Mouse (Mus musculus): ENCODE data around the gene Nrde2. TPM values are rescaled to one million over a fixed set of nuclear protein-coding genes. Genes with fewer than 3 reads are reported as not detected.
A peak's percentile ranks its signal among the peaks of the same experiment; 100 is the strongest.

Nrde2 gene
- 9.5 and 10.8 TPM in 2 replicates for polyA plus RNA-seq (2016; fragmentation: Nextera tagmentation; extraction: Ambion mirVana)

DNA sequence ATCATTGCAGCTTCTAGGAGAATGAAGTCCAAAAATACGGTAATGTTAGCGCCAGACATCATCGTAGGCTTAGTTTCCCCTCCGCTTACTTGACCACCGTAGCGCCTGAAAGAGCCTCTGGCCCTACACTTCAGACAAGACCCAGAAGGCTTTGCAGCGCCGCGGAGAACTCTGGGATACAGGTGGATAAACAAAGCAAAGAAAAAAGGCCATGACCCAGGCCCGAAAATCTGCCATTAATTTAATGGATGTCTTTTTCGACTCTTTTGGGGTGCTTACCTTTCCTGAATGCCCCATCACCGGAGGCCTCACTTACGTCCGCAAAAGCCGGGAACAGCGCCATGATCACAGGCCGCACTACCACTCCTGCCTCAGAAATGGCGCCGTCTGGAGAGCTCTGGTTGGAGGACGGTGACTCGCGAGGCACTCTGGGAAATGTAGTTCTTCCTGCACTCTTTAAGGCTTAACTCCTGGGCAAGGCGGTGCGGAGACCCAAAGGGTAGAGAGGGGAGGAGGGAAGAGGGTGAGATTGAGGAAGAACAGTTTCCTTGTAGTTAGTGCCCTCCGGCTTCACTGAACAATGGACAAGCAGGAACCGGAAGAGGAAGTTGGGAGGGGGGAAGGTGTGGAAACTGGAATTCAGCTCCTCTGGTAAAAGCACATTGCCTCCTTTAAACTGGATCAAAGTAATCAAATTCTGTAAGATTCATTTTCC lies at the start of gene Nrde2:
Gene Nrde2 (minus strand): TSS at position 393 of the 715 bp plus-strand sequence.
- Histone ChIP-seq H3K27me3 (replicated peaks) (no peaks in the 10 kb centered on the region), H3K36me3 (peaks cover 8% of the 10 kb centered on the region), H3K9ac (peak within 1 kb of the TSS; percentile 63), H3K4me1 (replicated peaks) (peaks cover 3% of the 10 kb centered on the region), H3K27ac (ENCODE audit: poor library complexity, severe bottlenecking) (peak within 1 kb of the TSS; percentile 60), H3K4me2 (peak within 1 kb of the TSS; percentile 68), H3K9me3 (replicated peaks) (no peaks in the 10 kb centered on the region), H3K4me3 (peak within 1 kb of the TSS; percentile 65)
- peak; percentile 99 for ATAC-seq (ENCODE audit: insufficient number of reproducible peaks, low FRiP score)
- WGBS = under 1% methylated on average over 26 of the region's 26 CpGs

DNA sequence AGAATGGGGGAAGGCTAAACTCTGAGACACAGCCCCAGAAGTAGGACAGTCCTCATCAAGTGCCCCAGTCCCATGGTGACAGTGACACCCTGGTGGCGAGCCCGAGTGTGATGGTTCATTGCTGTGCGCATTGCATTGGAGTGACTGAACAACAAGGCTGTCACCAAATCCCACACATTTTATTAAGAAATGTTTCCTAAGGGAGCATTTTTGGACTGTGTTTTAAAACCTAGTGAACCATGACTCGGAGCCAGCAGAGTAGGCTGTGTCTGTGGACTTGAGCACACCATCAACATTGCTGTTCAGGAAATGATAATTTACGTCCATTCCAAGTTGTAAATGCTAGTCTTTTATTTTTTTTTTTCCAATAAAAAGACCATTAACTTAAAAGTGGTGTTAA lies 47.5 kb upstream of the Nrde2 start:
- Histone ChIP-seq H3K27me3 (replicated peaks) (no peaks in the 10 kb centered on the region), H3K4me2 (no peak overlapping the region), H3K4me3 (no peak overlapping the region), H3K9me3 (replicated peaks) (no peaks in the 10 kb centered on the region), H3K9ac (no peak overlapping the region), H3K4me1 (replicated peaks) (peaks cover 32% of the 10 kb centered on the region), H3K27ac (ENCODE audit: poor library complexity, severe bottlenecking) (no peak overlapping the region), H3K36me3 (peaks cover 74% of the 10 kb centered on the region)
- ATAC-seq (ENCODE audit: insufficient number of reproducible peaks, low FRiP score) = no peak
- 88% methylated on average over 5 of the region's 5 CpGs for WGBS

- Histone ChIP-seq H3K9me3 (replicated peaks) (no peaks in the 10 kb centered on the region), H3K4me3 (no peak overlapping the region), H3K9ac (no peak overlapping the region), H3K4me2 (no peak overlapping the region), H3K27ac (ENCODE audit: poor library complexity, severe bottlenecking) (no peak overlapping the region), H3K36me3 (peaks cover 74% of the 10 kb centered on the region), H3K4me1 (replicated peaks) (peaks cover 35% of the 10 kb centered on the region), H3K27me3 (replicated peaks) (no peaks in the 10 kb centered on the region)
- no peak for ATAC-seq (ENCODE audit: insufficient number of reproducible peaks, low FRiP score)
- WGBS = 92% methylated on average over 3 of the region's 3 CpGs
These were observed 47.1 kb upstream of the Nrde2 start for GRCm38 (mm10) chr12:100206521-100206920.

GRCm38 (mm10) chr12:100205156-100205555 lies 45.7 kb upstream of the Nrde2 start:
- WGBS = 92% methylated on average over 8 of the region's 8 CpGs

DNA sequence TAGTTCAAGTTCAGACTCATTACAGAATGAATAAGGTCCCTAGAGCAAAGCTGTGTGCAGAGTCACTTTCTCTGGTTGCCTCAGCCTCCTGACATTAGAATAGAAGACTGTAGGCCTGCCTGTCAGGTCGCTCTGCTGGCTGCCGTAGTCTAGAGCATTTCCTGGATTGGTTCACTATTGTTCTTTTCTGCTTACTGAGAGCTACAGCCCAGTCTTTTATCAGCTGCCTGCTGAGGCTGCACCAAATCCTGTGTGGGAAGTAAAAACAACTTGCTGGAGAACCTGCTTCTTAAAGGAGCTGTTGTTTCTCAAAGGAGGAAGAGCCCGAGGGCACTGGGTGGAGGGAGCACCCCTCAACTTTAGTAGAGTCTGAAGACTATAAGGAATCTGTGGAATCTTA lies 44.3 kb upstream of the Nrde2 start:
- Histone ChIP-seq H3K9ac (no peak overlapping the region), H3K36me3 (peaks cover 58% of the 10 kb centered on the region), H3K4me3 (no peak overlapping the region), H3K4me2 (no peak overlapping the region), H3K27me3 (replicated peaks) (no peaks in the 10 kb centered on the region), H3K27ac (ENCODE audit: poor library complexity, severe bottlenecking) (peak overlapping the region; percentile 55; the same call in 1 of the 2 replicates), H3K9me3 (replicated peaks) (no peaks in the 10 kb centered on the region), H3K4me1 (replicated peaks) (peaks cover 33% of the 10 kb centered on the region)
- WGBS = 46% methylated on average over 3 of the region's 3 CpGs
- ATAC-seq (ENCODE audit: insufficient number of reproducible peaks, low FRiP score) = no peak

More at GRCm38 (mm10) chr12:100205156-100205555, 45.7 kb upstream of the Nrde2 start:
- Histone ChIP-seq H3K4me2 (no peak overlapping the region), H3K4me3 (no peak overlapping the region), H3K4me1 (replicated peaks) (peaks cover 31% of the 10 kb centered on the region), H3K9me3 (replicated peaks) (no peaks in the 10 kb centered on the region), H3K27me3 (replicated peaks) (no peaks in the 10 kb centered on the region), H3K27ac (ENCODE audit: poor library complexity, severe bottlenecking) (no peak overlapping the region), H3K9ac (no peak overlapping the region), H3K36me3 (peaks cover 71% of the 10 kb centered on the region)
- no peak for ATAC-seq (ENCODE audit: insufficient number of reproducible peaks, low FRiP score)

DNA sequence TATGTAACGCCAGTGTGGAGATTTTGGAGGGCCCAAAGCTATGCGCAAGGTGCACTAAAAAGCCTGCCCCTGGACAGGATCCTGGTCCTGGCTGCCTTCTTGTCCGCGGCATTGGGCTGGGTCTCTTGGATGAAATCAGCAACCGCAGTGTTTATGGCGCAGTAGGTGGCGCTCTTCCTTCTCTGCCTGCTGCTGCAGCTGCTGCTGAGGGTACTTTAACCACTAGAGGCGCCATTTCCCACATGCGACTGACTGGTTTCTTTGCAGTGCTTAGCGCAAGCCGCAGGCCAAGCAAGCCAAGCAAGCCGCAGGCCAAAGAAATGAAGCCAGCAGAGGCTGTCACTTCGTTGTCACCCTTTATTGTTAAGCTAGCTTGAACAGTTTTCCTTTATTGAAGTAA lies 42.4 kb upstream of the Nrde2 start:
- Histone ChIP-seq H3K9me3 (replicated peaks) (no peaks in the 10 kb centered on the region), H3K27ac (ENCODE audit: poor library complexity, severe bottlenecking) (no peak overlapping the region), H3K27me3 (replicated peaks) (no peaks in the 10 kb centered on the region), H3K4me1 (replicated peaks) (peaks cover 35% of the 10 kb centered on the region), H3K36me3 (peaks cover 45% of the 10 kb centered on the region), H3K9ac (peak overlapping the region; percentile 67), H3K4me2 (peak overlapping the region; percentile 63), H3K4me3 (peak overlapping the region; percentile 36)
- under 1% methylated on average over 13 of the region's 13 CpGs for whole genome bisulfite sequencing
- peak; percentile 34; the same call in 1 of the 2 replicates for ATAC-seq (ENCODE audit: insufficient number of reproducible peaks, low FRiP score)

DNA sequence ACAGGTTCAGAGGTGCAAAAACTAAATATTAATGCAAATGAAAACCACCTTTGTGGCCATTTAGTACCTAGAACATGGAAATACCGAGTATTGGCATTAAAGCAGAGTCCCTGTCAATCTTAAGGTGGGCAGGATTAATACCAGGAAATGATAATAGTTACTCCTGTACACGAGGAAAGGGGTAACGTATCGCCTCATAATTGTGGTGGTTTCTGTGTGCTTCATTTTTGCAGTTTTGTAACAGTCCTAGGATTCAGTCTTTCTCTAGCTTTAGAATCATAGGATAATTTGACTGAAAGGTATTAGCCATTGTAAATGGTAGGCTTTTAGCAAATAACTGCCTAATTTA lies 41.9 kb upstream of the Nrde2 start:
- Histone ChIP-seq H3K27ac (ENCODE audit: poor library complexity, severe bottlenecking) (no peak overlapping the region), H3K27me3 (replicated peaks) (no peaks in the 10 kb centered on the region), H3K4me1 (replicated peaks) (peaks cover 35% of the 10 kb centered on the region), H3K9ac (peak overlapping the region; percentile 96; the same call in 1 of the 2 replicates), H3K9me3 (replicated peaks) (no peaks in the 10 kb centered on the region), H3K36me3 (peaks cover 40% of the 10 kb centered on the region), H3K4me2 (peak overlapping the region; percentile 97), H3K4me3 (peak overlapping the region; percentile 87)
- 39% methylated on average over 4 of the region's 4 CpGs for WGBS
- no peak for ATAC-seq (ENCODE audit: insufficient number of reproducible peaks, low FRiP score)

DNA sequence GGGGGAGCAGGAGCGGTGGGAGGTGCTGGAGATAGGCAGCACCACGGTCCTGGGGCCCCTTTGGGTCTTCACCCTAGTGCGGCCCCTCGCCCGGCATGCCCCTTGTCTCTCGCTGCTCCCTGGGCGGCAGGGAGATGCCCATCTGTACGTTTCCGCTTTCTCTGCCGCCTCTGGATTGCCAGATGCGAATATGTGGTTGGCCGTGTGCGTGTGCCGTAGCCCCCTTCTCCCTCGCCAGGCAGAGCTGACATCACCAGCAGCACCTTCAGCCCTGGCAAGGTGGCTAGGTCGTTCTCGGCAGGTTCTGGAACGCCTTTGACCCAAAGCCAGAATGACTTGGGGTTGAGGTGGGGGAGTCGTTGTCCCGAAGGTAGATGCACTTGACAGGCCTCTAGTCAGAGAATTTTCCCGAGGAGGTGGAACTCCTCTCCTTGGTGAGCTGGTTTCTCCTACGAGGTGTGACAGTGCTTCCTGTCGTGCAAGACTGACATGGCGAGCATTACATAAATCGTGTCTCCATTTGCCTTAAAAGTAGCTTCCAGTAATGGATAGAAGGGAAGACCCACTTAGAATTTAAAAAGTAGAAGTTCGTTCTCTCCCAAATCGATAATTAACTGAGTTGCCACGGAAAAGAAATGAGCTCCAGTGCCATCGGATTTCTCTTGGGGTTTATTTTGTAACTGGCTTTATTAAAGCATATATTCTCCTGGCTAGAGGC lies 41.4 kb upstream of the Nrde2 start:
- Histone ChIP-seq H3K9ac (peak overlapping the region; percentile 96), H3K36me3 (peaks cover 36% of the 10 kb centered on the region), H3K4me3 (peak overlapping the region; percentile 87), H3K27ac (ENCODE audit: poor library complexity, severe bottlenecking) (peak overlapping the region; percentile 81), H3K4me2 (peak overlapping the region; percentile 97), H3K27me3 (replicated peaks) (no peaks in the 10 kb centered on the region), H3K4me1 (replicated peaks) (peaks cover 35% of the 10 kb centered on the region), H3K9me3 (replicated peaks) (no peaks in the 10 kb centered on the region)
- 6% methylated on average over 29 of the region's 29 CpGs for WGBS
- ATAC-seq (ENCODE audit: insufficient number of reproducible peaks, low FRiP score) = peak; percentile 28

DNA sequence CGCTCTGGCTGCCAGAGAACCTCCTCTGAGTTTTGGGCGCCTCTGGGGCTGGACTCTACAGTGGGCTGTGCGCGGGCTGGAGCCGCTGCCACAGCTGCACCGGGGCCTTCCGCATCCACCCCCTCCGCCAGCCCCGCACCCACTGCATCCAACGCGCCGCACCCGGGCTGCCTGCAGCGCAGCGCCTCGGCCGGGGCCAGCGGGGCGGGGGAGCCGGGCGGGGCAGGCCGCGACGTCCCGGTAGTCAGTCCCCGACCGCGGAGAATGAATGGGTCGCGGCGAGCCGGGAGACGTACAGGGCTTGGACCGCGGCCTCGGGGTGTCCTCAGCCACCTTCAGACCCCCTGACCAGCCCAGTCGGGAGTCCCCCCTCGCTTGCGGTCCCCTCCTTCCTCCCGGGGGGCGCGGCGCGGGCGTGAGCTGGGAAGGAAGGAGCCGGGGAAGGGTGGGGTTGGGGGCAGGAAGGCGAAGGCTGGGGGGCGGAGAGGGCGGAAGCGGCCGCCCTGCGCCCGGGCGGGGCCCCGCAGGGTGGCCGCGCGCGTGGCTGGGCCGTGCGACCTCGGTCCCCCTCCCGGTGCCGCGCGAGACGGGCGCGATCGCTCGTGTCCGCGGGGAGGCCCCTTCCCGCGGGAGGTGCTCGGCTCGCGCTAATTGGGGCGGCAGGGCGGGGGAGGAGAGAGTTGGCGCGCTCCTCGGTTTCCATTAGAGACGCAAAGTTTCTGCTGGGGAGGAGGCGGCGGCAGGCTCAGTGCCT lies 40.6 kb upstream of the Nrde2 start:
- Histone ChIP-seq H3K27ac (ENCODE audit: poor library complexity, severe bottlenecking) (peak overlapping the region; percentile 81), H3K9ac (peak overlapping the region; percentile 96), H3K27me3 (replicated peaks) (no peaks in the 10 kb centered on the region), H3K4me1 (replicated peaks) (peaks cover 35% of the 10 kb centered on the region), H3K4me2 (peak overlapping the region; percentile 97), H3K4me3 (peak overlapping the region; percentile 87), H3K9me3 (replicated peaks) (no peaks in the 10 kb centered on the region), H3K36me3 (peaks cover 28% of the 10 kb centered on the region)
- peak; percentile 77 for ATAC-seq (ENCODE audit: insufficient number of reproducible peaks, low FRiP score)
- under 1% methylated on average over 63 of the region's 86 CpGs for WGBS

- Histone ChIP-seq H3K4me1 (replicated peaks) (peaks cover 35% of the 10 kb centered on the region), H3K9ac (peak within 1 kb of the TSS; percentile 96), H3K36me3 (peaks cover 19% of the 10 kb centered on the region), H3K4me3 (peak within 1 kb of the TSS; percentile 87), H3K9me3 (replicated peaks) (no peaks in the 10 kb centered on the region), H3K4me2 (peak within 1 kb of the TSS; percentile 97), H3K27me3 (replicated peaks) (no peaks in the 10 kb centered on the region), H3K27ac (ENCODE audit: poor library complexity, severe bottlenecking) (peak within 1 kb of the TSS; percentile 85)
- peak; percentile 89 for ATAC-seq (ENCODE audit: insufficient number of reproducible peaks, low FRiP score)
- WGBS = under 1% methylated on average over 58 of the region's 58 CpGs
These were observed 39.7 kb upstream of the Nrde2 start, which contains the start of gene Calm1 for GRCm38 (mm10) chr12:100198967-100199660. Calm1 (plus strand) TSS chr12:100199435.
